Mouse (Mus musculus): ENCODE results near the gene Gfi1b.

- no peak for TF ChIP-seq CTCF (IDR thresholded peaks at IDR 0.05; ENCODE audit: low read depth, low read length)
- TF ChIP-seq POLR2A (IDR thresholded peaks at IDR 0.05; ENCODE audit: borderline replicate concordance, low read depth, low read length), result no peak
Measured at GRCm38 (mm10) chr2:28621111-28621510, 671 bp downstream of the Gfi1b start.

Measured in bone marrow macrophage, adult 2 months (primary cell).